Mouse (Mus musculus) forebrain, embryonic 13.5 days (tissue): ENCODE results near the gene Rnf144b. TPM values are rescaled to one million over a fixed set of nuclear protein-coding genes. Genes with fewer than 3 reads are reported as not detected.

Source experiments
- ATAC-seq: fragments of 200-750 bp; cut with Nextera tagmentation; 2 replicates; pipeline ENCODE4 v1.8.0; 2017
- H3K27ac ChIP-seq: fragments of 300-500 bp; sonication (generic); 2 replicates; pipeline ENCODE4 v1.5.1; 2015; ENCODE audit warnings: inconsistent platforms, mild to moderate bottlenecking, moderate library complexity
- H3K27me3 ChIP-seq: fragments of 300-500 bp; sonication (generic); 2 replicates; pipeline ENCODE4 v1.6.1; 2015; ENCODE audit warnings: mild to moderate bottlenecking, inconsistent platforms
- H3K36me3 ChIP-seq: fragments of 300-500 bp; sonication (generic); 2 replicates; pipeline ENCODE4 v1.6.1; 2015; ENCODE audit warnings: mild to moderate bottlenecking, inconsistent platforms; ENCODE audit not compliant: poor library complexity, severe bottlenecking
- H3K4me1 ChIP-seq: fragments of 300-500 bp; sonication (generic); 2 replicates; pipeline ENCODE4 v1.6.1; 2015; ENCODE audit warnings: inconsistent platforms
- H3K4me2 ChIP-seq: fragments of 300-500 bp; sonication (generic); 2 replicates; pipeline ENCODE4 v1.6.1; 2015; ENCODE audit warnings: inconsistent platforms, mild to moderate bottlenecking, moderate library complexity
- H3K4me3 ChIP-seq: fragments of 300-500 bp; sonication (generic); 2 replicates; pipeline ENCODE4 v1.5.1; 2015; ENCODE audit warnings: mild to moderate bottlenecking, inconsistent platforms
- H3K9ac ChIP-seq: fragments of 300-500 bp; sonication (generic); 2 replicates; pipeline ENCODE4 v1.6.1; 2015; ENCODE audit warnings: mild to moderate bottlenecking, inconsistent platforms
- H3K9me3 ChIP-seq: fragments of 300-500 bp; sonication (generic); replicated peaks from 2 replicates; pipeline ENCODE4 v1.6.1; 2016; ENCODE audit warnings: inconsistent platforms
- WGBS: fragments of 180-500 bp; shearing (Covaris S2); methylation state at CpG from one replicate; pipeline ENCODE4 v1.1.7; 2015; 5-methylcytosine and 5-hydroxymethylcytosine counted together
- polyA plus RNA-seq: library from polyadenylated mRNA; unstranded; fragments of >200 nt; fragmentation: Nextera tagmentation; extraction: Ambion mirVana; gene quantifications from 2 replicates; pipeline ENCODE4 v1.2.1, GENCODE M21; 2015

The Rnf144b gene
- polyA plus RNA-seq, 1 experiment from 2014 or later: 0.19 TPM

- no peaks in the 10 kb centered on the region for H3K36me3 ChIP-seq
- no peak overlapping the region for H3K9ac ChIP-seq
- H3K4me1 ChIP-seq: peaks cover 10% of the 10 kb centered on the region
- H3K4me2 ChIP-seq: no peak overlapping the region
- 70% methylated on average over 5 of the region's 5 CpGs for WGBS
- ATAC-seq: no peak
- no peak overlapping the region for H3K27ac ChIP-seq
- H3K4me3 ChIP-seq: no peak overlapping the region
- no peaks in the 10 kb centered on the region for H3K9me3 ChIP-seq
- H3K27me3 ChIP-seq: no peaks in the 10 kb centered on the region
Observed at GRCm38 (mm10) chr13:47156841-47157240, 34.4 kb downstream of the Rnf144b start.

GRCm38 (mm10) chr13:47162001-47162400 lies 39.5 kb downstream of the Rnf144b start:
- 95% methylated on average over 5 of the region's 5 CpGs for WGBS
- no peak overlapping the region for H3K4me3 ChIP-seq
- H3K27me3 ChIP-seq: no peaks in the 10 kb centered on the region
- H3K36me3 ChIP-seq: no peaks in the 10 kb centered on the region
- H3K4me1 ChIP-seq: no peaks in the 10 kb centered on the region
- no peak overlapping the region for H3K9ac ChIP-seq
- H3K9me3 ChIP-seq: peaks cover 5% of the 10 kb centered on the region
- no peak overlapping the region for H3K27ac ChIP-seq
- no peak for ATAC-seq
- H3K4me2 ChIP-seq: no peak overlapping the region

GRCm38 (mm10) chr13:47164732-47165131 lies 42.3 kb downstream of the Rnf144b start:
- 85% methylated on average over 5 of the region's 5 CpGs for WGBS
- Histone ChIP-seq H3K4me2 (no peak overlapping the region), H3K9ac (no peak overlapping the region), H3K27me3 (no peaks in the 10 kb centered on the region), H3K36me3 (no peaks in the 10 kb centered on the region), H3K4me3 (no peak overlapping the region), H3K4me1 (no peaks in the 10 kb centered on the region), H3K9me3 (peaks cover 5% of the 10 kb centered on the region), H3K27ac (no peak overlapping the region)
- ATAC-seq: no peak

GRCm38 (mm10) chr13:47165261-47165660 lies 42.8 kb downstream of the Rnf144b start:
- Histone ChIP-seq H3K4me3 (no peak overlapping the region), H3K9me3 (peaks cover 5% of the 10 kb centered on the region), H3K4me2 (no peak overlapping the region), H3K4me1 (no peaks in the 10 kb centered on the region), H3K27me3 (no peaks in the 10 kb centered on the region), H3K9ac (no peak overlapping the region), H3K27ac (no peak overlapping the region), H3K36me3 (no peaks in the 10 kb centered on the region)
- 95% methylated on average over 2 of the region's 2 CpGs for WGBS
- ATAC-seq: no peak

GRCm38 (mm10) chr13:47168484-47168883 lies 46.0 kb downstream of the Rnf144b start:
- Histone ChIP-seq H3K4me1 (no peaks in the 10 kb centered on the region), H3K36me3 (no peaks in the 10 kb centered on the region), H3K27me3 (no peaks in the 10 kb centered on the region), H3K4me3 (no peak overlapping the region), H3K27ac (no peak overlapping the region), H3K4me2 (no peak overlapping the region), H3K9me3 (peaks cover 2% of the 10 kb centered on the region), H3K9ac (no peak overlapping the region)
- 59% methylated on average over 11 of the region's 11 CpGs for WGBS
- ATAC-seq: no peak

- no peaks in the 10 kb centered on the region for H3K36me3 ChIP-seq
- no peaks in the 10 kb centered on the region for H3K4me1 ChIP-seq
- H3K27ac ChIP-seq: no peak overlapping the region
- H3K27me3 ChIP-seq: no peaks in the 10 kb centered on the region
- no peak overlapping the region for H3K9ac ChIP-seq
- ATAC-seq: no peak
- 87% methylated on average over 4 of the region's 4 CpGs for WGBS
- no peaks in the 10 kb centered on the region for H3K9me3 ChIP-seq
- H3K4me3 ChIP-seq: no peak overlapping the region
- H3K4me2 ChIP-seq: no peak overlapping the region
Observed at GRCm38 (mm10) chr13:47170026-47170425, 47.6 kb downstream of the Rnf144b start.

- no peaks in the 10 kb centered on the region for H3K9me3 ChIP-seq
- H3K27ac ChIP-seq: no peak overlapping the region
- no peaks in the 10 kb centered on the region for H3K36me3 ChIP-seq
- H3K4me1 ChIP-seq: no peaks in the 10 kb centered on the region
- no peak for ATAC-seq
- H3K27me3 ChIP-seq: no peaks in the 10 kb centered on the region
- H3K4me3 ChIP-seq: no peak overlapping the region
- WGBS: 81% methylated on average over 13 of the region's 13 CpGs
- H3K4me2 ChIP-seq: no peak overlapping the region
- no peak overlapping the region for H3K9ac ChIP-seq
Observed at GRCm38 (mm10) chr13:47170811-47171555, 48.5 kb downstream of the Rnf144b start.

GRCm38 (mm10) chr13:47172891-47173290 lies 50.4 kb downstream of the Rnf144b start:
- ATAC-seq: no peak
- Histone ChIP-seq H3K4me2 (no peak overlapping the region), H3K4me3 (no peak overlapping the region), H3K27ac (no peak overlapping the region), H3K9ac (no peak overlapping the region), H3K36me3 (no peaks in the 10 kb centered on the region), H3K9me3 (no peaks in the 10 kb centered on the region), H3K4me1 (no peaks in the 10 kb centered on the region), H3K27me3 (no peaks in the 10 kb centered on the region)
- 94% methylated on average over 10 of the region's 10 CpGs for WGBS

- 94% methylated on average over 8 of the region's 8 CpGs for WGBS
- Histone ChIP-seq H3K4me1 (no peaks in the 10 kb centered on the region), H3K9ac (no peak overlapping the region), H3K27ac (no peak overlapping the region), H3K4me3 (no peak overlapping the region), H3K4me2 (no peak overlapping the region), H3K36me3 (no peaks in the 10 kb centered on the region), H3K27me3 (no peaks in the 10 kb centered on the region), H3K9me3 (0 out of 2 replicates have a peak, but pooled peaks cover 2% of the 10 kb centered on the region)
- ATAC-seq: no peak
Observed at GRCm38 (mm10) chr13:47178182-47178581, 55.7 kb downstream of the Rnf144b start.

- H3K36me3 ChIP-seq: no peaks in the 10 kb centered on the region
- 0 out of 2 replicates have a peak, but pooled peaks cover 2% of the 10 kb centered on the region for H3K9me3 ChIP-seq
- H3K4me3 ChIP-seq: no peak overlapping the region
- H3K4me2 ChIP-seq: no peak overlapping the region
- no peak overlapping the region for H3K27ac ChIP-seq
- no peak overlapping the region for H3K9ac ChIP-seq
- no peak for ATAC-seq
- H3K4me1 ChIP-seq: no peaks in the 10 kb centered on the region
- no peaks in the 10 kb centered on the region for H3K27me3 ChIP-seq
- 76% methylated on average over 7 of the region's 7 CpGs for whole genome bisulfite sequencing
Observed at GRCm38 (mm10) chr13:47180776-47181175, 58.3 kb downstream of the Rnf144b start.

GRCm38 (mm10) chr13:47182366-47182765 lies 59.9 kb downstream of the Rnf144b start:
- Histone ChIP-seq H3K27ac (no peak overlapping the region), H3K9ac (no peak overlapping the region), H3K4me2 (no peak overlapping the region), H3K36me3 (no peaks in the 10 kb centered on the region), H3K9me3 (0 out of 2 replicates have a peak, but pooled peaks cover 2% of the 10 kb centered on the region), H3K4me1 (no peaks in the 10 kb centered on the region), H3K27me3 (no peaks in the 10 kb centered on the region), H3K4me3 (no peak overlapping the region)
- ATAC-seq: no peak
- 91% methylated on average over 5 of the region's 5 CpGs for WGBS

- no peak overlapping the region for H3K9ac ChIP-seq
- 92% methylated on average over 9 of the region's 9 CpGs for WGBS
- no peak overlapping the region for H3K27ac ChIP-seq
- H3K27me3 ChIP-seq: no peaks in the 10 kb centered on the region
- no peak overlapping the region for H3K4me2 ChIP-seq
- ATAC-seq: no peak
- H3K4me1 ChIP-seq: no peaks in the 10 kb centered on the region
- H3K36me3 ChIP-seq: no peaks in the 10 kb centered on the region
- H3K9me3 ChIP-seq: 0 out of 2 replicates have a peak, but pooled peaks cover 2% of the 10 kb centered on the region
- H3K4me3 ChIP-seq: no peak overlapping the region
Observed at GRCm38 (mm10) chr13:47183033-47183730, 60.7 kb downstream of the Rnf144b start.
